Mouse (Mus musculus): ENCODE data around the gene Bri3. TPM values are rescaled to one million over a fixed set of nuclear protein-coding genes. Genes with fewer than 3 reads are reported as not detected.
A peak's percentile ranks its signal among the peaks of the same experiment; 100 is the strongest.

Bri3 gene
- 190 and 242 TPM in 2 replicates for polyA plus RNA-seq (2012; rRNA removed)

DNA sequence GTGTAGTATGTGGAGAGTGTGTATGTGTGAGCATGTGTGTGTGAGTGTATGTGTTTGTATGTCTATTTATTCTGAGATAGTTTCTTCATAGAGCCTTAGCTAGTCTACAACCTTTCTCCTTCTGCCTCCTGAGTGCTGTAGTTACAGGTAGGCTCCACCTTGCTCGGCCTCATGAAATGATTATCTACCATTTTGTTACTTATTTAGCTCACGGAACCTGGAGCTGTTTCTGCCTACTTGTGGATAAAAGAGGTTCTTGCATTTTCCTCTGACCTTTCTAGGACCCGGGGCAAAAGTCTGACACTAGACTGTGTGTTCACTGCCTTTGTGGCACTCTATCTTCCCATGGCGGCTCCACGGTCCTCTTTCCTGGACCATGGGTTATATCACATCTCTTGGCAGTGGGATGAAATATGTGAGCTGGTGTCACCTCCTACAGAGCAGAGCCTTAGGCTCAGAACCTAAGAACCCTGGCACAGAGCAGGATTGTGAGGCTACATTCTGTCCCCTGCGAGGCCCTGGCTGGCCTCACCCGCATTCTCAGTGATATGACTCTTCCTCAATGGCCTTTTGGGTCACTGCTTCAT is at the start of gene Bri3:
Gene Bri3, plus strand, starts transcription at position 537 of the 587 bp plus-strand sequence.
- Histone ChIP-seq H3K4me3 (ENCODE audit: insufficient read depth, low read depth, low read length) (no peak within 1 kb of the TSS), H3K4me1 (ENCODE audit: control insufficient read depth, insufficient read depth, low read length) (peaks cover 2% of the 10 kb centered on the region; the same call in 1 of the 2 replicates), H3K27me3 (replicated peaks; ENCODE audit: control insufficient read depth, insufficient read depth, low read length) (no peaks in the 10 kb centered on the region), H3K27ac (ENCODE audit: insufficient read depth, low read depth, low read length) (peak within 1 kb of the TSS; percentile 9; the same call in 1 of the 2 replicates), H3K36me3 (ENCODE audit: control insufficient read depth, insufficient read depth, low read length) (no peaks in the 10 kb centered on the region)
- DNase-seq: peak; percentile 51
- TF ChIP-seq CTCF (conservative IDR thresholded peaks at IDR 0.05; ENCODE audit: insufficient read depth, insufficient read length, low read depth, low read length) (no peak), POLR2A (IDR thresholded peaks at IDR 0.05; ENCODE audit: low read depth, low read length) (no peak)
- WGBS: 68% methylated on average over 7 of the region's 7 CpGs

- 90% methylated on average over 8 of the region's 8 CpGs for WGBS
- Histone ChIP-seq H3K36me3 (ENCODE audit: control insufficient read depth, insufficient read depth, low read length) (no peaks in the 10 kb centered on the region), H3K27ac (ENCODE audit: insufficient read depth, low read depth, low read length) (no peak overlapping the region), H3K4me1 (ENCODE audit: control insufficient read depth, insufficient read depth, low read length) (no peaks in the 10 kb centered on the region), H3K4me3 (ENCODE audit: insufficient read depth, low read depth, low read length) (no peak overlapping the region), H3K27me3 (replicated peaks; ENCODE audit: control insufficient read depth, insufficient read depth, low read length) (no peaks in the 10 kb centered on the region)
- DNase-seq: no peak
- TF ChIP-seq POLR2A (IDR thresholded peaks at IDR 0.05; ENCODE audit: low read depth, low read length) (no peak), CTCF (conservative IDR thresholded peaks at IDR 0.05; ENCODE audit: insufficient read depth, insufficient read length, low read depth, low read length) (no peak)
Observed at GRCm38 (mm10) chr5:144195567-144195966, 48.7 kb upstream of the Bri3 start.

DNA sequence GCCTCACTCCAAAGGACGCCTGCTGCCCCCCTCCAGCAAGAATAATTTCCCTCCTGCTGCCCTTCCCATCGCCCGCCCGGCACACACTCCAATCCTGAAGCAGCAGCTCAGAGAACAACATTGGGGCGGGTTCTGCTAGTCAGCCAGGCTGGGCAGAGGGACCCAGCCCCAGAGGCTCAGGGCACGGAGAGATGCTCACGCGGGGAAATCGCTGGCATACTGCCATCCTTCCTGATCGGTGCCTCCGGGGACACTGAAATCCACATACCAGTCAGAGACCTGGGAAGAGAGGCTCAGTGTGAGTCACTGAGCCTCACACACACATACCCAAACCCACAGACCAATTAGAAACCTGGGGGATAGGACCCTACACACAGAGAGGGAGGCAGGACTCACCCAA is 43.6 kb upstream of the Bri3 start:
- no peaks in the 10 kb centered on the region for H3K27me3 ChIP-seq (replicated peaks; ENCODE audit: control insufficient read depth, insufficient read depth, low read length)
- no peak overlapping the region for H3K27ac ChIP-seq (ENCODE audit: insufficient read depth, low read depth, low read length)
- H3K4me1 ChIP-seq (ENCODE audit: control insufficient read depth, insufficient read depth, low read length): no peaks in the 10 kb centered on the region
- WGBS: 62% methylated on average over 11 of the region's 11 CpGs
- TF ChIP-seq CTCF (conservative IDR thresholded peaks at IDR 0.05; ENCODE audit: insufficient read depth, insufficient read length, low read depth, low read length) (no peak), POLR2A (IDR thresholded peaks at IDR 0.05; ENCODE audit: low read depth, low read length) (no peak)
- no peak for DNase-seq
- H3K36me3 ChIP-seq (ENCODE audit: control insufficient read depth, insufficient read depth, low read length): no peaks in the 10 kb centered on the region
- H3K4me3 ChIP-seq (ENCODE audit: insufficient read depth, low read depth, low read length): no peak overlapping the region

DNA sequence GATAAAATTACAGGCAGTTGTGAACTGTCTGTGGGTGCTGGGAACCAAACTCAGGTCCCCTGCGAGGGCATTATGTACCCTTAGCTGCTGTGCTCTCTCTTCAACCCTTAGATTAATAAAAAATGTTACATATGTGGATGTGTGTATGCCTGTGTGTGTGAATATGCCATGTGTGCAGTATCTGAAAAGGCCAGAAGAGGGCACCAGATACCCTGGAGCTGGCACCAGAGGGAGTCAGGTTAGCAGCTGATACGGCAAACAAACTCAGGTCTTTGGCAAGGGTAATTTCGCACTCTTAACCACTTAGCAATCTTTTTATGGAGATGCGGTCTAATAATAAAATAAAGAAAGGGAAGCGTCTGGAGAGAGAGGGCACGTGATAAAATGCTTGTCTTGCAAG is 41.8 kb upstream of the Bri3 start:
- Histone ChIP-seq H3K27me3 (replicated peaks; ENCODE audit: control insufficient read depth, insufficient read depth, low read length) (no peaks in the 10 kb centered on the region), H3K36me3 (ENCODE audit: control insufficient read depth, insufficient read depth, low read length) (no peaks in the 10 kb centered on the region), H3K27ac (ENCODE audit: insufficient read depth, low read depth, low read length) (no peak overlapping the region), H3K4me3 (ENCODE audit: insufficient read depth, low read depth, low read length) (no peak overlapping the region), H3K4me1 (ENCODE audit: control insufficient read depth, insufficient read depth, low read length) (no peaks in the 10 kb centered on the region)
- 97% methylated on average over 6 of the region's 6 CpGs for WGBS
- no peak for DNase-seq
- TF ChIP-seq CTCF (conservative IDR thresholded peaks at IDR 0.05; ENCODE audit: insufficient read depth, insufficient read length, low read depth, low read length): peak; percentile 23; the same call in 1 of the 2 replicates
- no peak for TF ChIP-seq POLR2A (IDR thresholded peaks at IDR 0.05; ENCODE audit: low read depth, low read length)

DNA sequence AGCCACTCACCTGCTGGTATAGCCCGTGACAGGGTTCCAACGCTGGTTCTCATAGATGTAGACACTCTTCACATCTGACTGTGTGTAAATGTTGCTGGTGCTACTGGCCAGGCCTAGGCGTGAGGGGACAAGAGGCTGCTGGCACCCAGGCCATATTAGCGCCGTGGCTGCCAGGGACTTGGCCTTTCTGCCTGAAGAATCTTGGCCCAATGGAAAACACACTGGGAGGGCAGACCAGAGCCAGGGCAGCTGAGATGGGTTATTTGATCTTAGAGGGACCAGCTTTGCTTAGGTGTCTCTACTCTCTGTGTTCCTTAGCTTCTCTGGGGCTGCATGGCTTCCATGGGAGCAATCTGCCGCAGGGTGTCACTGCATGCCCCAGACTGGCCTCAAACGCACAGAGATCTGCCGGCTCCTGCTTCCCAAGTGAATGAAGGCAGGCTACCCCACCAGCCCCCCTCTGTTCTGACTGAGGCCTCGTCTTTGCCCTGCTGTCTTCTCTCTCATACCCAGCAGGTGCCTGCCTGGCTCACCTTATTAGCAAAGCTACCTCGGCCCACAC is 40.8 kb upstream of the Bri3 start:
- no peaks in the 10 kb centered on the region for H3K27me3 ChIP-seq (replicated peaks; ENCODE audit: control insufficient read depth, insufficient read depth, low read length)
- no peak overlapping the region for H3K27ac ChIP-seq (ENCODE audit: insufficient read depth, low read depth, low read length)
- 92% methylated on average over 10 of the region's 10 CpGs for WGBS
- H3K36me3 ChIP-seq (ENCODE audit: control insufficient read depth, insufficient read depth, low read length): no peaks in the 10 kb centered on the region; the same call in 1 of the 2 replicates
- no peak for DNase-seq
- no peaks in the 10 kb centered on the region for H3K4me1 ChIP-seq (ENCODE audit: control insufficient read depth, insufficient read depth, low read length)
- H3K4me3 ChIP-seq (ENCODE audit: insufficient read depth, low read depth, low read length): no peak overlapping the region
- TF ChIP-seq POLR2A (IDR thresholded peaks at IDR 0.05; ENCODE audit: low read depth, low read length) (no peak), CTCF (conservative IDR thresholded peaks at IDR 0.05; ENCODE audit: insufficient read depth, insufficient read length, low read depth, low read length) (no peak)

GRCm38 (mm10) chr5:144204303-144204702 is 39.9 kb upstream of the Bri3 start:
- no peaks in the 10 kb centered on the region for H3K27me3 ChIP-seq (replicated peaks; ENCODE audit: control insufficient read depth, insufficient read depth, low read length)
- TF ChIP-seq POLR2A (IDR thresholded peaks at IDR 0.05; ENCODE audit: low read depth, low read length) (no peak), CTCF (conservative IDR thresholded peaks at IDR 0.05; ENCODE audit: insufficient read depth, insufficient read length, low read depth, low read length) (no peak)
- H3K4me3 ChIP-seq (ENCODE audit: insufficient read depth, low read depth, low read length): no peak overlapping the region
- H3K4me1 ChIP-seq (ENCODE audit: control insufficient read depth, insufficient read depth, low read length): no peaks in the 10 kb centered on the region
- H3K36me3 ChIP-seq (ENCODE audit: control insufficient read depth, insufficient read depth, low read length): peaks cover 2% of the 10 kb centered on the region; the same call in 1 of the 2 replicates
- H3K27ac ChIP-seq (ENCODE audit: insufficient read depth, low read depth, low read length): no peak overlapping the region
- 94% methylated on average over 12 of the region's 12 CpGs for WGBS
- DNase-seq: no peak

DNA sequence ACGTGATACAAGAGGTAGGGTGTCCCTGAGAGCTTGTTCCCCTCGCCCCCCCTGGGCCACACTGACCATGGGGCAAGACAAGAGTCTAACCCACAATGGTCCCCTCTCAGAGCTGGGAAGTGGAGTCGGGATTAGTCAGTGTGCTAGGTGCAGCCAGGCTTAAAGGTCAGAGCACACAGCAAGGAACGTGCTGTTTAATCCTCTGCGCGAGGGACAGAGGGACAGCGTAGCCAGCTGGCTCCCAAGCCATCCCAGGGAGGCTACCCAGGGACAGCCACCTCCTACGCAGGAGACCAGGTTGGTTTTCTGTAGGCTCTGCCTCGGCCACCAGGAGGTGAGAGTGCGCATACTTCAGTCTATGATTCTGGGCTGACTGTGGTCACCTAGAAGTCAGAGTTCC is 39.3 kb upstream of the Bri3 start:
- H3K4me3 ChIP-seq (ENCODE audit: insufficient read depth, low read depth, low read length): no peak overlapping the region
- peak; percentile 30 for DNase-seq
- TF ChIP-seq POLR2A (IDR thresholded peaks at IDR 0.05; ENCODE audit: low read depth, low read length) (no peak), CTCF (conservative IDR thresholded peaks at IDR 0.05; ENCODE audit: insufficient read depth, insufficient read length, low read depth, low read length) (no peak)
- H3K36me3 ChIP-seq (ENCODE audit: control insufficient read depth, insufficient read depth, low read length): peaks cover 5% of the 10 kb centered on the region; the same call in 1 of the 2 replicates
- H3K27me3 ChIP-seq (replicated peaks; ENCODE audit: control insufficient read depth, insufficient read depth, low read length): no peaks in the 10 kb centered on the region
- H3K4me1 ChIP-seq (ENCODE audit: control insufficient read depth, insufficient read depth, low read length): no peaks in the 10 kb centered on the region
- no peak overlapping the region for H3K27ac ChIP-seq (ENCODE audit: insufficient read depth, low read depth, low read length)
- WGBS: 73% methylated on average over 10 of the region's 10 CpGs
